Mouse (Mus musculus): ENCODE data around the gene Itgad. TPM values are rescaled to one million over a fixed set of nuclear protein-coding genes. Genes with fewer than 3 reads are reported as not detected.

The Itgad gene
- total and polyA plus RNA-seq, 3 experiments = 0.07 TPM; not detected in 1

Other genes with a start within 250 kb of the Itgad start
- 10 to 100 TPM; 24.6 to 27.1 TPM for gene Kat8, start 241.9 kb upstream of the Itgad start, total RNA-seq (2021)
- gene Kat8, start 241.9 kb upstream of the Itgad start, polyA plus RNA-seq (2012; rRNA removed) = 10.6 and 10.9 TPM in 2 replicates
- gene Prss8, start 224.3 kb upstream of the Itgad start, total RNA-seq (2021) = under 1 TPM in 1 of 2 experiments, not detected in 1; 0.24 TPM
- gene Prss8, start 224.3 kb upstream of the Itgad start, polyA plus RNA-seq (2012; rRNA removed) = 0.07 and 0.38 TPM in 2 replicates
- gene Prss36, start 207.7 kb upstream of the Itgad start, total RNA-seq (2021) = 1 to 10 TPM; 8.2 to 9.4 TPM
- gene Prss36, start 207.7 kb upstream of the Itgad start, polyA plus RNA-seq (2012; rRNA removed) = 24.8 and 27.8 TPM in 2 replicates
- gene Fus, start 186.9 kb upstream of the Itgad start, total RNA-seq (2021) = 100 to 1,000 TPM; 176 to 229 TPM
- 139 and 145 TPM in 2 replicates for gene Fus, start 186.9 kb upstream of the Itgad start, polyA plus RNA-seq (2012; rRNA removed)
- 1 to 10 TPM; 2.3 to 3.7 TPM for gene Pycard, start 160.5 kb upstream of the Itgad start, total RNA-seq (2021)
- gene Pycard, start 160.5 kb upstream of the Itgad start, polyA plus RNA-seq (2012; rRNA removed) = 4.4 and 8.1 TPM in 2 replicates
- under 1 TPM in 1 of 2 experiments, not detected in 1; 0.17 TPM for gene Trim72, start 150.4 kb upstream of the Itgad start, total RNA-seq (2021)
- 0.16 and 0.29 TPM in 2 replicates for gene Trim72, start 150.4 kb upstream of the Itgad start, polyA plus RNA-seq (2012; rRNA removed)
- gene Itgam, start 91.7 kb upstream of the Itgad start, total RNA-seq (2021) = 1 to 10 TPM; 5.5 to 9.1 TPM
- gene Itgam, start 91.7 kb upstream of the Itgad start, polyA plus RNA-seq (2012; rRNA removed) = 2.0 and 2.2 TPM in 2 replicates
- not detected for gene Gm49368, start 91.7 kb upstream of the Itgad start, total RNA-seq (2021)
- not detected in 2 replicates for gene Gm49368, start 91.7 kb upstream of the Itgad start, polyA plus RNA-seq (2012; rRNA removed)
- 1 to 10 TPM; 1.4 to 2.4 TPM for gene Itgax, start 24.8 kb upstream of the Itgad start, total RNA-seq (2021)
- gene Itgax, start 24.8 kb upstream of the Itgad start, polyA plus RNA-seq (2012; rRNA removed) = 1.7 and 1.8 TPM in 2 replicates
- 1 to 10 TPM in 1 of 2 experiments, not detected in 1; 8.0 TPM for gene Cox6a2, start 52.0 kb downstream of the Itgad start, total RNA-seq (2021)
- gene Cox6a2, start 52.0 kb downstream of the Itgad start, polyA plus RNA-seq (2012; rRNA removed) = 1.7 and 2.9 TPM in 2 replicates
- 10 to 100 TPM; 18.6 to 20.1 TPM for gene Armc5, start 83.0 kb downstream of the Itgad start, total RNA-seq (2021)
- gene Armc5, start 83.0 kb downstream of the Itgad start, polyA plus RNA-seq (2012; rRNA removed) = 64.3 and 68.0 TPM in 2 replicates
- 1 to 10 TPM; 5.1 to 8.7 TPM for gene 9130023H24Rik, start 83.7 kb downstream of the Itgad start, total RNA-seq (2021)
- 1.4 TPM in 2 replicates for gene 9130023H24Rik, start 83.7 kb downstream of the Itgad start, polyA plus RNA-seq (2012; rRNA removed)
- 10 to 100 TPM; 24.0 to 30.2 TPM for gene Tgfb1i1, start 92.4 kb downstream of the Itgad start, total RNA-seq (2021)
- 35.1 and 35.8 TPM in 2 replicates for gene Tgfb1i1, start 92.4 kb downstream of the Itgad start, polyA plus RNA-seq (2012; rRNA removed)
- gene Slc5a2, start 111.3 kb downstream of the Itgad start, total RNA-seq (2021) = under 1 TPM in 1 of 2 experiments, not detected in 1; 0.17 TPM
- not detected in 2 replicates for gene Slc5a2, start 111.3 kb downstream of the Itgad start, polyA plus RNA-seq (2012; rRNA removed)
- gene BC017158, start 143.8 kb downstream of the Itgad start, total RNA-seq (2021) = 10 to 100 TPM; 28.6 to 33.0 TPM
- 62.7 and 66.8 TPM in 2 replicates for gene BC017158, start 143.8 kb downstream of the Itgad start, polyA plus RNA-seq (2012; rRNA removed)

Measured in adrenal gland, adult 2 months (tissue).